Mouse (Mus musculus): ENCODE measurements at regions not wholly inside any gene's neighbourhood (a gene's known extent, or its start where the extent isn't known, plus 50 kb on each side); places are given as distances from the start of the nearest gene placed in this dataset.

GRCm38 (mm10) chr10:119052441-119053041 lies 182.5 kb upstream of the Dyrk2 start:
- no peak for DNase-seq

- no peak for DNase-seq
Observed at GRCm38 (mm10) chr10:119051598-119051997, 181.6 kb upstream of the Dyrk2 start.

DNA sequence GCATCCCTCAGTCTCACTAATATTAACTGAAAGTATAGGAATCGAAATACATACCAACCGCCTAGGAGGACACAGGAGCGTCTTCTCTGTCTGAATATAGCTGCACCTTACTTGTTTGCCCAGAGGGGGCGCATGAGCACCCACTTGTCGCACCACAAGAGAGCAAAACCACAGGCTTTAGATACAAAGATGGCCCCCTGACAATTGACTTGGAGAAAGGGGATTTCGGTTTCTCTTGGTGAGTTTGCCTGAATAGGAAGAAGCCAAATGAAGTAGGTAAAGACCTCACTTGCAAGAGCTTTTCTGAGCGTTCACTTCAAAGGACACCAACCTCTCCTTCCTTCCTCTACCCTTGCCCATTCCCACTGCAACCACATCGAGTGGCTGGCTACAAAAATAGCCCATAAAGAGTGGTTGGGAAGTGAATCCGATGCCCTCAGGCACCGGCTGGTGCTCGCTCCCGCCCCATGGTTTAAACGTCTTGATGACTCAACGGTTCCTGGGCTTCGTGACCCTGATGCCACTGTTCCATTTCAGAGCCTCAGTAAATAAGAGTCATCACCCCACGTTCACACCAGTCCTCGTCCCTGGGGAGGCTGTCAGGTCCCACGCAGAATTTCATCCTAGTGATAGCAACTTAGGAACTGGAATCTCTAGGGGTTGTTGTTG lies 180.1 kb upstream of the Dyrk2 start:
- DNase-seq, result peak; percentile 29

DNA sequence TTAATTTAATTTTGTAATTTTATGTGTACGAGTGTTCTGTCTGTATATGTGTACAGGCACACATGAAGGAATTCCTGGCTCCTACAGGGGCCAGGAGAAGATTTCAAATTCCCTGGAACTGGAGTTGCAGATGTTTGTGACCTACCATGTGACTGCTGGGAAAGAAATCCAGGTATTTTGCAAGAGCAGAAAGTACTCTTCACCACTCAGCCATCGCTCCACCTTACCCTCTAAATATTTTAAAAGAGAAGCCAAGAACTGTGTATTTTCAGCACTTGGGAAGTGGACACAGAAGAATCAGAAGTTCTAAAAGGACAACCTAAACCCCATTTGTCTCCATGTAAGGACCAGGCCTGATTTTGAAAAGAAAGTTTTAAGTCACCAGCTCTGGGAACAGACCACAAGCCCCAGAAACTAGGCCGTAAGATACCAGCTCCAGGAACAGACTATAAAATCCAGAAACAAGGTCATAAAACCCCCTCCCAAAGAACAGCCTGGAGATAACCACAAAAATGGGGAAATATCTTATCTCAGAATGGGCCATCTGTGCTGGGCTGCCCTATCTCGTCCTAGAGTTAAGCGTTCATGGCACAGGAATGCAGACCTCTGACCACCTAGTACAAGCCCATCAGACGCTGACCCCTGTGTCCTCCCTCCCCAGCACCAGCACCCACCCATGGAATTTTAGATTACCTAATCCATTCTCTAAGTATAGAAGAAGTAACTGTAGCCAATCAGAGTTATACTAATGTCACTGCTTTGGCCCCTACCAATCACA lies 178.8 kb upstream of the Dyrk2 start:
- DNase-seq, result no peak

GRCm38 (mm10) chr10:119045059-119045458 lies 175.1 kb upstream of the Dyrk2 start:
- DNase-seq, result no peak

- DNase-seq, result no peak
Observed at GRCm38 (mm10) chr10:119043069-119043468, 173.1 kb upstream of the Dyrk2 start.

GRCm38 (mm10) chr10:119040205-119040604 lies 170.2 kb upstream of the Dyrk2 start:
- peak; percentile 66 for DNase-seq

GRCm38 (mm10) chr10:119039732-119040131 lies 169.7 kb upstream of the Dyrk2 start:
- no peak for DNase-seq

DNA sequence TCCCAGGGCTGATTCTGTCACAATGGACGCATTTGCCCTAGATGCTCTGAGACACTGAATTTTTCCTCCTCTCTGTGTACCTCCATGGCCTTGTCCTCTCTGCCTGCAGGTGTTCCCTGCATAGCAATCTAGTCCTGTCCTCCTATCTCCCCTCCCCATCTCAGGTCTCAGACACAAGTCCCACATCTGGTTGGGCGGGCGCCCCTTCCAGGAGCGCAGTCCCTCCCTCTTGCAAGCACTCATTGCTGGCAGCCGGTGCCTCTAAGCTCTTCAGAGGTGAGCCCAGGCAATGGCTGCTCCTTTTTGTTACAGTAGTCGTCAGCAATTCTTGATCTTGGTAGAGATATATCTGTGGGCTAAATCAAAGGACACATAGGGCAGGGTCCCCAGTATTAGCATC lies 169.0 kb upstream of the Dyrk2 start:
- no peak for DNase-seq

DNA sequence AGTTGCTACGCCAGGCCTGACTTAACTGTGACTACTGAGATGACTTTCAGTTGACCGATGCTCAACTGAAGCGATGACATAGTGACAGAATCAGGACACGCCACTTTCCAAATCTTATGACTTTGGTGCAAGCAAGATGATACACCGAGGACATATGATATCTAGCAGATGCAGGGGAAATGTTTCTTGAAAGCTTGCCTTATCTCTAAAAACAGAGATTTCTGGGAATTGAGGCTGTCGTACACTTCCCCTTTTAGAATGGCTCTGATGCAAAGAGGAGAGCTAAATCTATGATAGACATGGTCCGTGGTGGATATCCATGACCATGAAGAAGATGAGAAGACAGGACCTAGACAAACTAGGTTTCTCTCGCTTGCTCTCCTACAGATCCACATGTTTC lies 167.8 kb upstream of the Dyrk2 start:
- DNase-seq, result no peak

GRCm38 (mm10) chr10:119035863-119036262 lies 165.9 kb upstream of the Dyrk2 start:
- DNase-seq, result no peak

DNA sequence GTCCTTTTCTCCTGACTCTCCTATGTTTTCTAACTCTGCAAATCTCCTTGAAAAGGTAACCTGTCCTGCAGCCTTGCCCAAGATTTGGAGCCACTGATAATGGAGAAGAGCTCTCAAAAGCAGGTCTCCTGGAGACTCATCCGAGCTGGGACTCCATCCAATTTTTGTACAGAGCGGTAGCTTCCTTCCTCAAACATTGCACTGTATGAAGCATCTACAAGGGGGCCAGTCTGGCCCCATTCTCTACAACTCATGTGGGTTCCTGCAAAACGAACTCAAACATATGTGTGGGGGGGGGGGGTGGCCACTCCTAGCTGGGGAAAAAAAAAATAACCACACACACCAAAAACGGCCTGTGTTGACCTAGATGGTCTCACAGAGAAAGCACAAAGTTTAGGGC lies 164.4 kb upstream of the Dyrk2 start:
- DNase-seq, result no peak

GRCm38 (mm10) chr10:119031282-119032275 lies 161.6 kb upstream of the Dyrk2 start:
- DNase-seq, result no peak

GRCm38 (mm10) chr10:119028480-119029137 lies 158.6 kb upstream of the Dyrk2 start:
- DNase-seq, result no peak

DNA sequence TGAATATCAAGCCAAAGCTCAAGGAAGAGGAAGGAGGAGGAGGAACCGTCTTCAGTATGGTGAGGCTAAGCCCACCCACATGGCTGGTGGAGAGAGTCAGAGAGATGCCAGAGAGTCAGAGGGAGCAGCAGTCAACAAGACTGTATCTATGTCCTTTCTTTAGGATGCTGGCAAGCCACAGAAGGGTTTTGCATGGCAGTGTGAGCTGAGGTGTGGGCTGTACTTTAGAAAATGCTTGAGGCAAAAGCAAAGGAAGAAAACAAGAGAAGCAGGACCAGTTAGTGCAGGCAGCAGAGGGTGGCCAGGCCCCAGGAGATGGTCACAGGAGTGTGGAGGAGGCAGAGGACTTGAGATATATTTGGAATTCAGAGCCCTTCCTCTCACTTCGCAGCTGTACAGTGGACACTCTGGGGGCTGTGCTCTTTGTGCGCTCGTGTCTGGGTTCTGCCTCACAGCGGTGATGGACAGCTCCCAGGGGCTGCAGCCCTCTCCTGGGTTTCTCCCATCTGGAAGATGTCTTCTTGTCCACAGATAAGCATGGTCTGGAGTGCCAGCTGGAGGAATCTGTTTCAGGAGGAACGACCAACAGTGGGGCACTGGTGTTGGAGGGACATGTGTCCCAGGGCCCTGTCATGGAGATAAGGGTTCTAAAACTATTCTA lies 157.4 kb upstream of the Dyrk2 start:
- no peak for DNase-seq

GRCm38 (mm10) chr10:119026291-119026690 lies 156.3 kb upstream of the Dyrk2 start:
- DNase-seq, result no peak

GRCm38 (mm10) chr10:119024425-119024824 lies 154.4 kb upstream of the Dyrk2 start:
- DNase-seq, result no peak

DNA sequence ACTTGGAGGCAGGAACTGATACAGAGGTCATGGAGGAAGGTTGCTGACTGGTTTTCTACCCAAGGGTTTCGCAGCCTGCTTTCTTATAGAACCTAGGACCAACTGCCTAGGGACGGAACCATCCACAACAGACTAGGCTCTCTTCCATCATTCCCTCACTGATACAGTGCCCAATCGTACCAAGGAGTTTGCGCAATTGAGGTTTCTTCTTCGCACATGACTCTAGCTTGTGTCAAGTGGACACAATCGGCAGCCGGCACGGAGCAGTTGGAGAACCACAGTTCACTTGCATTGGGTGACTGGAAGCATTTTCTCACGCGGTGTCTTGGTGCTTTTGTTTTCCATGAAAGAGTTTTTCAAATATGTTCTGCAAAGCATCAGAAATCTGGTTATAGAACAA lies 149.1 kb upstream of the Dyrk2 start:
- DNase-seq, result no peak

- no peak for DNase-seq
Observed at GRCm38 (mm10) chr10:119018490-119018889, 148.5 kb upstream of the Dyrk2 start.

DNA sequence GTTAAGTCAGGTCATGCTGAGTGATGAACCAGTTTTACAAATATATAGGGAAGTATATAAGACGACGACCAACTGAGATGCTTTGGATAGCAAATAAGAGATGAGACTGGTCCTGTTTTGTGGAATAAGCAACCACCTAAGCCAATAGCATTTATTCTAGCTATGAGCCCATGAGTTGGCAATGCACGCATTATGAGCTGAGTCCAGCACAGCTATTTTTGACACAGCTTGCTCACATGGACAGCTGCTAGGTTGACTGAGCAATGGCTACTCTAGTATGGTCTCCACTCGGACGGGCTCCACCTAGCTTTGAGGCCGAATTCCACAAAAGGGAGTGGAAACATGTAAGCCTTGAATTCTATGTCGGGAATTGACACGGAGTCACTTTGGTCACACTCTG lies 146.1 kb upstream of the Dyrk2 start:
- DNase-seq, result no peak

GRCm38 (mm10) chr10:119015311-119016055 lies 145.5 kb upstream of the Dyrk2 start:
- no peak for DNase-seq

All from retina, postnatal 1 day (tissue).